Mouse (Mus musculus): ENCODE measurements at regions not wholly inside any gene's neighbourhood (a gene's known extent, or its start where the extent isn't known, plus 50 kb on each side); places are given as distances from the start of the nearest gene placed in this dataset.

GRCm38 (mm10) chr1:64361959-64362638 is 170.3 kb upstream of the Creb1 start:
- no peak for DNase-seq (ENCODE audit: low read depth, low spot score)

- DNase-seq (ENCODE audit: low read depth, low spot score) = no peak
Measured at GRCm38 (mm10) chr1:64343268-64343667, 189.2 kb upstream of the Creb1 start.

GRCm38 (mm10) chr1:64341596-64341995 is 190.8 kb upstream of the Creb1 start:
- DNase-seq (ENCODE audit: low read depth, low spot score) = no peak

GRCm38 (mm10) chr1:64338575-64338961 is 193.9 kb upstream of the Creb1 start:
- DNase-seq (ENCODE audit: low read depth, low spot score) = peak; percentile 73

GRCm38 (mm10) chr1:64337619-64338574 is 194.5 kb upstream of the Creb1 start:
- DNase-seq (ENCODE audit: low read depth, low spot score) = no peak

- no peak for DNase-seq (ENCODE audit: low read depth, low spot score)
Measured at GRCm38 (mm10) chr1:64331566-64331965, 200.9 kb upstream of the Creb1 start.

- no peak for DNase-seq (ENCODE audit: low read depth, low spot score)
Measured at GRCm38 (mm10) chr1:64330721-64331120, 201.7 kb upstream of the Creb1 start.

GRCm38 (mm10) chr1:64322197-64322596 is 200.1 kb upstream of the Klf7 start:
- DNase-seq (ENCODE audit: low read depth, low spot score) = no peak

GRCm38 (mm10) chr1:64319155-64319582 is 197.1 kb upstream of the Klf7 start:
- DNase-seq (ENCODE audit: low read depth, low spot score) = no peak

GRCm38 (mm10) chr1:64318440-64319154 is 196.5 kb upstream of the Klf7 start:
- no peak for DNase-seq (ENCODE audit: low read depth, low spot score)

GRCm38 (mm10) chr1:64317032-64317636 is 195.1 kb upstream of the Klf7 start:
- no peak for DNase-seq (ENCODE audit: low read depth, low spot score)

- DNase-seq (ENCODE audit: low read depth, low spot score) = no peak
Measured at GRCm38 (mm10) chr1:64311371-64311770, 189.3 kb upstream of the Klf7 start.

- no peak for DNase-seq (ENCODE audit: low read depth, low spot score)
Measured at GRCm38 (mm10) chr1:64308560-64308959, 186.5 kb upstream of the Klf7 start.

GRCm38 (mm10) chr1:64308088-64308487 is 186.0 kb upstream of the Klf7 start:
- DNase-seq (ENCODE audit: low read depth, low spot score) = no peak

- peak; percentile 69 for DNase-seq (ENCODE audit: low read depth, low spot score)
Measured at GRCm38 (mm10) chr1:64305427-64306213, 183.5 kb upstream of the Klf7 start.

- peak; percentile 44 for DNase-seq (ENCODE audit: low read depth, low spot score)
Measured at GRCm38 (mm10) chr1:64302833-64303358, 180.8 kb upstream of the Klf7 start.

GRCm38 (mm10) chr1:64301530-64302061 is 179.5 kb upstream of the Klf7 start:
- DNase-seq (ENCODE audit: low read depth, low spot score) = peak; percentile 68

- no peak for DNase-seq (ENCODE audit: low read depth, low spot score)
Measured at GRCm38 (mm10) chr1:64300951-64301529, 179.0 kb upstream of the Klf7 start.

GRCm38 (mm10) chr1:64298950-64299349 is 176.9 kb upstream of the Klf7 start:
- no peak for DNase-seq (ENCODE audit: low read depth, low spot score)

- no peak for DNase-seq (ENCODE audit: low read depth, low spot score)
Measured at GRCm38 (mm10) chr1:64298188-64298587, 176.1 kb upstream of the Klf7 start.

All from ZHBTc4 (cell line).